Mouse (Mus musculus): ENCODE measurements around the gene Olfr1177-ps.

The Olfr1177-ps gene

DNA sequence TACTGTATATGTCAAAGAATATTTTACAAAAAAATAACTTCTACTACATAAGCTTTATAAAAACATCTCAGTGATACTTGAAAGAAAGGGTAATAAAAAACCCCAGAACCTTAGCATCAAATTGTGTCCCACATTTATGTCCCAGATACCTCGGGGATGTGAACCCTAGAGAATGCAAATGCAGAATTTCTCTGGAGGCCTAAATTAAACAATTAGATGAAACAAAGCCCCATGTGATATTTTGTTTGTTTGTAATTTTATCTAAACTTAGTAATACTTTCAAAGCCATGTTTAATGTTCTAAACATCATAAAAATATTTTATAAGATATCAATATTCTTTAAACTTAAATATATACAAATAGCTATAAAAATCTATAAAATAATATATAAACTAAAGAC lies at the start of gene Olfr1177-ps:
Gene Olfr1177-ps (minus strand): TSS at position 101 of the 400 bp plus-strand sequence.
- DNase-seq (ENCODE audit: low read depth, low spot score), result no peak

DNA sequence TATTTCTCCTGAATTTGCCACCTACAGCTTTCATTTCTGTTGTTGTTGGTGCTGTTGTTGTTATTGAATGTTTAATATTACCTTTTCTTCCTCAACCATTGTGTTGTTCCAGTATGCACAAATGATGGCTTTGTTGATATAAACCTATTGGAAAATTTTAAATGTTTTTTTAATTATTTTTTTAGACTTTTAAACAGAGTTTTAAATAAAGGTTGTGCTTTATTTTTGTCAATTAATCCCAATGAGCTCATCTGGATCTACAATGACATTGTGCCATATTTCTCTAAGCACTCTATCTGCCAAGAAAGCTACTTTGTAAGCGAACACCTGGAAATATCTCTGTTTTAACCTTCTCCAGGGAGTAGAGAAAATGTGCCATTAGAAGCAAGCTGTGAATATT lies 40.5 kb upstream of the Olfr1177-ps start, which contains the start of gene Olfr1178:
Gene Olfr1178 (plus strand): TSS at position 301 of the 400 bp plus-strand sequence.
- no peak for DNase-seq (ENCODE audit: low read depth, low spot score)

DNA sequence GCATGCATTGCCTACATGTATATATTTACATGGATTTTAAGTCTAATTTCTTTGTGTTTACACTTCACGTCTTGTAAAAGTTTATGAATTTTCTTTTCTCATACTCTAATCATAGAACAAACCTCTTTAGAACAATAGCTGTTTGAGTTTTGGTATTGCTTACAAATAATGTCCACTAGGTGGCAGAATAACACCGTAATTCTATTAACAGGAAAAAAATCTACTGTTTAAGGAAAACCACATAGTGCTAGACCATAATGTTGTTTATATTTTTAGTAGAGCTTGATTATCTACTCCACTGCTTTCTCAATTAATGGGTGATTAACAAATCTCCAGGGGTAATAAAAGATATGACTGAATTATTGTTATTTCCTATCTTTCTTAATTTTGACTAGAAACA lies 10.0 kb upstream of the Olfr1177-ps start:
- DNase-seq (ENCODE audit: low read depth, low spot score), result peak; percentile 27

DNA sequence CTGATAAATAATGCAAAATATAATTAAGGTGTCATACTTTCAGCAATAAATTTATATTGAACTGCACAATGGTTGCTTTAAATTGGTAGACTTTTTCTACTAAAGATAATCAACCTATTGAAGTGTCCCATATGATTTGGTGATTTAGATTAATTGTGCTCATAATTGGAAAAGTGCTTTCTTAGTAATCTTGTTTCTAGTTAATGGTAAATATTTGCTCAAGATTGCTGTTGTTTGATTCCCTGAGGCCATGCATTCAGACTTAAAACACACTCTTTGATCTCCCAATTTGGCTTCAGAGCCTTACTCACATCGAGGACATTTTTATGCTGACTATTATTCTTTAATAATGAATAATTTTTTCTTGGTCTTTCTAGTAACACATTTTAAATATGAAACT lies 9.9 kb downstream of the Olfr1177-ps start, which contains the start of gene Olfr1176:
Gene Olfr1176 (plus strand): TSS at position 301 of the 400 bp plus-strand sequence.
- DNase-seq (ENCODE audit: low read depth, low spot score), result no peak

DNA sequence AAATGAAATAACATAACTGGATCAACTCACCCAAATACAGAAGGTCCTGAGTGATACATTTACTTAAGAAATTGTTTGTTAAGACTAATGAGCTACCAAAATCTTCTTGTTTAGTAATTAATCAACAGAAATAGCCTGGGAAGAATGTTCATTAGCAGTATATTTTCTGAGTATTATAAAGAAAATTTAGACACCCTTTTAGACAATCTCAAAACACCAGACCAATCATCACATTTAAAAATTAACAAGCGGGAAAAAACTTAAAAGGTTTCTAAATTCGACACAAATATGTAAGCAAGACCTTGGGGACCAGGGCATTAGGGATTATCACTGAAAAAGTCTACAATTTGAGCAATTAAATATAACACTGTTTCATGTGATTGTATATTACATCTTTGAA lies 19.2 kb downstream of the Olfr1177-ps start, which contains the start of gene Olfr1175-ps:
Gene Olfr1175-ps (minus strand): TSS at position 101 of the 400 bp plus-strand sequence.
- DNase-seq (ENCODE audit: low read depth, low spot score), result no peak

DNA sequence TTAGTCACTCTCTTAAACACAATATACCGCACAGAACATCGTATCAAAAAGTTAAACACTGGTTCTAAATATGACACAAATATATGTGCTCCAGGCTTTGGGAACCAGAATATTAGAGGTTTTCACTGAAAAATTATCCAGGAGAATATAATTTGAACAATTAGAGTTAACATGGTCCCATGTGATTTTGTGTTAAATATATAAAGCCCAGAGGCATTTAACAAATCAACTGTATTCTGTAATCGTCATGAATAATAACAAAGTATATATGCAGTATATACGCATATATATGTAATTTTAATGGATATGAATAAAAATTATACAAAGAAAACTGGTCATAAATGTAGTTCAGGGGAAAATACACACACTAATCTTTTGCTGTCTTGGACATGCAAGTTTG lies 31.3 kb downstream of the Olfr1177-ps start, which contains the start of gene Olfr1174-ps:
Gene Olfr1174-ps (minus strand): TSS at position 101 of the 400 bp plus-strand sequence.
- no peak for DNase-seq (ENCODE audit: low read depth, low spot score)

Measured in brain, adult 2 months (tissue).